Mouse (Mus musculus): ENCODE measurements around the gene Prr14.

DNA sequence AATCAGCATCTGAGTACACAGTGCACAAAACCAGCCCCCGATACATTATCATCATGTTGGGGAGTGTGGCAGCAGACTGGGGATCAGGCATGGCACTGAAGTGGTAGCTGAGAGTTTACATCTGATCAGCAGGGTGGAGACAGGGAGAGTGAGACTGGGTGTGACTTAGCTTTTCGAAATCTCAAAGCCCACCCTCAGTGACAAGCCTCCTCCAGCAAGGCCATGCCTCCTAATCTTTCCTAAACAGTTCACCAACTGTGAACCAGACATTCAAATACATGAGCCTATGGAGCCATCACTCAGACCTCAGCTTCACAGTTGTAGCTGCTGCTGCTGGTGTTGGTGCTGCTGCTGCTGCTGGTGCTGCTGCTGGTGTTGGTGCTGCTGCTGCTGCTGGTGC is 48.0 kb upstream of the Prr14 start:
- TF ChIP-seq CEBPB (IDR thresholded peaks at IDR 0.05; ENCODE audit: low read depth): no peak
- TF ChIP-seq CTCF (IDR thresholded peaks at IDR 0.05; ENCODE audit: control insufficient read depth, insufficient read depth, insufficient read length): no peak
- no peak for TF ChIP-seq USF1 (IDR thresholded peaks at IDR 0.05; ENCODE audit: low read depth)
- no peak for TF ChIP-seq MAX (IDR thresholded peaks at IDR 0.05)
- no peak for TF ChIP-seq MYOD1 (IDR thresholded peaks at IDR 0.05; ENCODE audit: control insufficient read depth, insufficient read length, low read depth)
- TF ChIP-seq FOSL1 (IDR thresholded peaks at IDR 0.05; ENCODE audit: insufficient read depth, low read length, poor library complexity, severe bottlenecking): no peak
- no peak for TF ChIP-seq MYOG (IDR thresholded peaks at IDR 0.05; ENCODE audit: control insufficient read depth, extremely low read depth, insufficient read length)

All from C2C12 (cell line).